Mouse (Mus musculus) cerebellum, postnatal 14 days (tissue): ENCODE data around the gene Ccdc7a.

Source experiments
- DNase-seq, 2 experiments: peaks; one replicate each; pipeline ENCODE4 v3.0.0; 2021; ENCODE audit warnings: mixed read lengths in 2 of 2

The Ccdc7a gene

GRCm38 (mm10) chr8:128685507-128686428 lies 379.5 kb downstream of the Ccdc7a start, which contains the start of gene Itgb1:
Itgb1 (plus strand) TSS chr8:128685654.
- peak; percentile 98 to 99 for DNase-seq

- DNase-seq: peak; percentile 27 to 58
These were observed 380.5 kb downstream of the Ccdc7a start for GRCm38 (mm10) chr8:128684609-128685506.
